Mouse (Mus musculus): ENCODE data around the gene Edrf1. TPM values are rescaled to one million over a fixed set of nuclear protein-coding genes. Genes with fewer than 3 reads are reported as not detected.

Edrf1 gene
- polyA plus RNA-seq, 1 experiment from 2014 or later = 16.9 TPM

DNA sequence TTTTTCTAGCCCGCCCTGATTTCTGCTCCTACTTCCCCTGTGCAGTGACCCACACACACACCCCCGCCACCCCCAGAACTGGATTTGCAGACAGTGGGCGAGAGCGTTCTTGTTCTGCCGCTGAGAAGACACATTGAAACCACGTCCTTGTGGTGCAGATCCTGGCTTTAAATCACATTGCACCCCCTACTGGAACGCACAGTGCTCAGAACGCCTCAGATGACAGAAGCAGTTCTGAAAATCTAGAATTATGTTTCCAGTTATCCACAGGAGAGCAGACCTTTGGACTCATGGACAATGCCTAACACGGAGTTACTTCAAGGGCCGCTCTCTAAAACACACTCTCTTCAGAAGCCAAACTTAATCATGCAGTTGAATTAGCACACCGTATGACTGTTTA, 16.6 kb upstream of the Edrf1 start:
- H3K9me3 ChIP-seq = no peaks in the 10 kb centered on the region
- no peak overlapping the region for H3K27ac ChIP-seq
- WGBS = 22% methylated on average over 11 of the region's 11 CpGs
- peak; percentile 59 for ATAC-seq
- no peaks in the 10 kb centered on the region for H3K36me3 ChIP-seq
- H3K27me3 ChIP-seq (replicated peaks) = no peaks in the 10 kb centered on the region
- peak overlapping the region; percentile 31; the same call in 1 of the 2 replicates for H3K4me2 ChIP-seq (replicated peaks)
- no peak overlapping the region for H3K4me3 ChIP-seq (replicated peaks)
- H3K4me1 ChIP-seq (replicated peaks) = no peaks in the 10 kb centered on the region
- no peak overlapping the region for H3K9ac ChIP-seq

GRCm38 (mm10) chr7:133623226-133623625, 14.1 kb upstream of the Edrf1 start:
- no peak overlapping the region for H3K4me3 ChIP-seq (replicated peaks)
- no peaks in the 10 kb centered on the region for H3K36me3 ChIP-seq
- H3K9ac ChIP-seq = no peak overlapping the region
- H3K4me1 ChIP-seq (replicated peaks) = no peaks in the 10 kb centered on the region
- no peak overlapping the region for H3K27ac ChIP-seq
- 77% methylated on average over 5 of the region's 5 CpGs for WGBS
- H3K27me3 ChIP-seq (replicated peaks) = no peaks in the 10 kb centered on the region
- ATAC-seq = no peak
- no peak overlapping the region for H3K4me2 ChIP-seq (replicated peaks)
- H3K9me3 ChIP-seq = no peaks in the 10 kb centered on the region

- no peaks in the 10 kb centered on the region for H3K9me3 ChIP-seq
- ATAC-seq = no peak
- WGBS = 38% methylated on average over 14 of the region's 14 CpGs
- no peak overlapping the region for H3K27ac ChIP-seq
- no peaks in the 10 kb centered on the region for H3K36me3 ChIP-seq
- no peak overlapping the region for H3K4me2 ChIP-seq (replicated peaks)
- H3K9ac ChIP-seq = no peak overlapping the region
- no peaks in the 10 kb centered on the region for H3K27me3 ChIP-seq (replicated peaks)
- H3K4me1 ChIP-seq (replicated peaks) = no peaks in the 10 kb centered on the region
- H3K4me3 ChIP-seq (replicated peaks) = no peak overlapping the region
Observed at GRCm38 (mm10) chr7:133627184-133627936, 10.0 kb upstream of the Edrf1 start.

GRCm38 (mm10) chr7:133630821-133631220, 6.5 kb upstream of the Edrf1 start:
- Histone ChIP-seq H3K4me3 (replicated peaks) (no peak overlapping the region), H3K9me3 (no peaks in the 10 kb centered on the region), H3K4me2 (replicated peaks) (no peak overlapping the region), H3K4me1 (replicated peaks) (no peaks in the 10 kb centered on the region), H3K27ac (no peak overlapping the region), H3K9ac (no peak overlapping the region), H3K27me3 (replicated peaks) (no peaks in the 10 kb centered on the region), H3K36me3 (no peaks in the 10 kb centered on the region)
- ATAC-seq = no peak
- 73% methylated on average over 5 of the region's 5 CpGs for WGBS

DNA sequence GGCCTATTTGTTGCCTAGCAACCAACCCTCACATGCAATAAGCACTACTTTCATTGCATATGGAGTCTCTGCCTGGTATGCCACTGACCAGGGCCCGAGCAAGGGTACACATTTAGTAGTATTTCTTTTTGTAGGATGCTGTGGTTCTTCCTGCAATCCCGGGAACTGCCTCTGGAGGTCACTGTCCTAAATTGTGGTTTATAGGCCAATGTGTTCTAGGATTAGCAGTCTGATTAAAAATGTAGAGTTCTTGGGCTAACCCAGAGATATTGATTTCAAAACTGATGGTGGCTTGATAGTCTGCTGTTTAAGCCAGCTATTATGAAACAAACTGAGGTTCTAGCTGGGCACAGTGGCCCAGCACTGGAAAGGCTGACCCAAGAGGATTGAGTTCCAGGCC, 4.9 kb upstream of the Edrf1 start:
- H3K4me1 ChIP-seq (replicated peaks) = no peaks in the 10 kb centered on the region
- H3K36me3 ChIP-seq = no peaks in the 10 kb centered on the region
- H3K27ac ChIP-seq = no peak overlapping the region
- no peak for ATAC-seq
- no peaks in the 10 kb centered on the region for H3K27me3 ChIP-seq (replicated peaks)
- 29% methylated on average over 2 of the region's 2 CpGs for WGBS
- no peak overlapping the region for H3K4me3 ChIP-seq (replicated peaks)
- no peak overlapping the region for H3K9ac ChIP-seq
- H3K9me3 ChIP-seq = no peaks in the 10 kb centered on the region
- H3K4me2 ChIP-seq (replicated peaks) = no peak overlapping the region

- H3K4me2 ChIP-seq (replicated peaks) = no peak overlapping the region
- H3K4me1 ChIP-seq (replicated peaks) = peaks cover 10% of the 10 kb centered on the region; the same call in 1 of the 2 replicates
- 44% methylated on average over 10 of the region's 12 CpGs for WGBS
- no peaks in the 10 kb centered on the region for H3K9me3 ChIP-seq
- no peaks in the 10 kb centered on the region for H3K27me3 ChIP-seq (replicated peaks)
- no peak overlapping the region for H3K9ac ChIP-seq
- ATAC-seq = no peak
- H3K27ac ChIP-seq = peak overlapping the region; percentile 59; the same call in 1 of the 2 replicates
- H3K36me3 ChIP-seq = no peaks in the 10 kb centered on the region
- H3K4me3 ChIP-seq (replicated peaks) = no peak overlapping the region
Observed at GRCm38 (mm10) chr7:133634932-133635650, 2.3 kb upstream of the Edrf1 start.

- Histone ChIP-seq H3K4me3 (replicated peaks) (peak overlapping the region; percentile 74), H3K27me3 (replicated peaks) (no peaks in the 10 kb centered on the region), H3K9me3 (no peaks in the 10 kb centered on the region), H3K4me1 (replicated peaks) (peaks cover 10% of the 10 kb centered on the region; the same call in 1 of the 2 replicates), H3K9ac (peak overlapping the region; percentile 82), H3K4me2 (replicated peaks) (peak overlapping the region; percentile 89), H3K36me3 (peaks cover 10% of the 10 kb centered on the region), H3K27ac (peak overlapping the region; percentile 91)
- 3% methylated on average over 21 of the region's 21 CpGs for WGBS
- ATAC-seq = peak; percentile 50
Observed at GRCm38 (mm10) chr7:133636738-133637352, 498 bp upstream of the Edrf1 start.

DNA sequence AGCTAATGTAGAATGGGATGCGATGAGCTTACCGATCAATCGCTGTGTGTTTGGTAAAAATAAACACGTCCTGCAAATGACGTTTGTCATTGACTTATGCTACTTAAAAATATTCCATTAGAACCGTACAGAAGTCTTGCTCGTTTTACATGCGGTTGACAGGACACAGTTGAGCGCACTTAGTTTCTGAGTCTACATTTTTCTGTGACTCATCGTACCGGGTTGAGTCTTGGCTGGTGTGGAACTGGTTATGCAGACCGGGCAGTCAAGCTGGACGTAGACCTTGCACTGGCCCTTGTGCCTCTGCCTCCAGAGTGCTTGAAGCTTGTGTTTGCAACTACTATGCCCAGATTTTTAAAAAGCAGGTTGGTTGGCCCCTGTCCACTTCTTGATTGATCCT, 963 bp downstream of the Edrf1 start:
- Histone ChIP-seq H3K27me3 (replicated peaks) (no peaks in the 10 kb centered on the region), H3K4me2 (replicated peaks) (peak overlapping the region; percentile 71), H3K4me3 (replicated peaks) (peak overlapping the region; percentile 74), H3K9me3 (no peaks in the 10 kb centered on the region), H3K27ac (no peak overlapping the region), H3K36me3 (peaks cover 23% of the 10 kb centered on the region), H3K9ac (peak overlapping the region; percentile 92), H3K4me1 (replicated peaks) (peaks cover 10% of the 10 kb centered on the region; the same call in 1 of the 2 replicates)
- 8% methylated on average over 13 of the region's 13 CpGs for WGBS
- no peak for ATAC-seq

DNA sequence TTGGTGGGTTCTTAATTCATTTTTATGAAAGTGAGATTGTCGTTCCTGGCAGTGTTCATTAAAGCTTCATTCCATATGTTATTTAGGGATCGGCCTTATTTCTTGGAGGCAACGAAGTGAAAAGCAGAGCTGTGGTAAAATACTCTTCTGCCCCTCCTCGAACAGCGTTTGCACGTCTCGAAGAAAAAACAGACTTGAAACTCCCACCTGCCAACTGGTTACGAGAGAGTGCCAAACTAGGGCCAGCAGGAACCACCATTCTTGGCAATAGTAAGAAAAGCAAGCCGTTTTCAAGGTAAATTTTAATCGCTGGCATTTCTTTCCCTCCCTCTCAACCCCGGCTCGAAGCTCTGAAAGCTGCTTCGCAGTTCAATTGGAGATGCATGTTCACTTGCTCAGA, 1.5 kb downstream of the Edrf1 start:
- 92% methylated on average over 13 of the region's 13 CpGs for WGBS
- H3K36me3 ChIP-seq = peaks cover 27% of the 10 kb centered on the region
- peaks cover 10% of the 10 kb centered on the region; the same call in 1 of the 2 replicates for H3K4me1 ChIP-seq (replicated peaks)
- peak overlapping the region; percentile 71 for H3K4me2 ChIP-seq (replicated peaks)
- ATAC-seq = no peak
- H3K9ac ChIP-seq = no peak overlapping the region
- no peaks in the 10 kb centered on the region for H3K27me3 ChIP-seq (replicated peaks)
- no peaks in the 10 kb centered on the region for H3K9me3 ChIP-seq
- peak overlapping the region; percentile 74; the same call in 1 of the 2 replicates for H3K4me3 ChIP-seq (replicated peaks)
- H3K27ac ChIP-seq = no peak overlapping the region

- no peaks in the 10 kb centered on the region for H3K27me3 ChIP-seq (replicated peaks)
- no peak overlapping the region for H3K4me3 ChIP-seq (replicated peaks)
- H3K4me2 ChIP-seq (replicated peaks) = no peak overlapping the region
- H3K9me3 ChIP-seq = no peaks in the 10 kb centered on the region
- 90% methylated on average over 6 of the region's 6 CpGs for WGBS
- H3K9ac ChIP-seq = no peak overlapping the region
- H3K36me3 ChIP-seq = peaks cover 53% of the 10 kb centered on the region
- no peak for ATAC-seq
- H3K27ac ChIP-seq = no peak overlapping the region
- H3K4me1 ChIP-seq (replicated peaks) = no peaks in the 10 kb centered on the region
Observed at GRCm38 (mm10) chr7:133645716-133646115, 8.4 kb downstream of the Edrf1 start.

GRCm38 (mm10) chr7:133662467-133662866, 25.1 kb downstream of the Edrf1 start:
- no peak for ATAC-seq
- Histone ChIP-seq H3K27me3 (replicated peaks) (no peaks in the 10 kb centered on the region), H3K27ac (no peak overlapping the region), H3K9me3 (no peaks in the 10 kb centered on the region), H3K4me1 (replicated peaks) (no peaks in the 10 kb centered on the region), H3K4me3 (replicated peaks) (no peak overlapping the region), H3K4me2 (replicated peaks) (no peak overlapping the region), H3K36me3 (peaks cover 56% of the 10 kb centered on the region), H3K9ac (no peak overlapping the region)
- WGBS = 81% methylated on average over 1 of the region's 1 CpGs

- H3K4me1 ChIP-seq (replicated peaks) = no peaks in the 10 kb centered on the region
- H3K9ac ChIP-seq = no peak overlapping the region
- H3K36me3 ChIP-seq = peaks cover 29% of the 10 kb centered on the region
- no peak overlapping the region for H3K27ac ChIP-seq
- WGBS = 84% methylated on average over 1 of the region's 1 CpGs
- no peak overlapping the region for H3K4me3 ChIP-seq (replicated peaks)
- ATAC-seq = no peak
- no peak overlapping the region for H3K4me2 ChIP-seq (replicated peaks)
- no peaks in the 10 kb centered on the region for H3K27me3 ChIP-seq (replicated peaks)
- H3K9me3 ChIP-seq = no peaks in the 10 kb centered on the region
Observed at GRCm38 (mm10) chr7:133669071-133669470, 31.7 kb downstream of the Edrf1 start.
